Mouse (Mus musculus) embryonic facial prominence, embryonic 10.5 days (tissue): Measurements from ENCODE around the gene D8Ertd738e. TPM values are rescaled to one million over a fixed set of nuclear protein-coding genes. Genes with fewer than 3 reads are reported as not detected.

Source experiments
- DNase-seq: peaks from one replicate; pipeline ENCODE4 v3.0.0-alpha.2; 2017; ENCODE audit warnings: low spot score
- H3K27ac ChIP-seq: fragments of 300-500 bp; sonication (generic); replicated peaks from 2 replicates; pipeline ENCODE4 v1.5.1; 2016; ENCODE audit warnings: mild to moderate bottlenecking
- H3K27me3 ChIP-seq: fragments of 300-500 bp; sonication (generic); replicated peaks from 2 replicates; pipeline ENCODE4 v1.6.1; 2016; ENCODE audit warnings: low read depth, mild to moderate bottlenecking; ENCODE audit not compliant: poor library complexity, severe bottlenecking
- H3K36me3 ChIP-seq: fragments of 300-500 bp; sonication (generic); replicated peaks from 2 replicates; pipeline ENCODE4 v1.6.1; 2016; ENCODE audit warnings: mild to moderate bottlenecking, moderate library complexity
- H3K4me1 ChIP-seq: fragments of 300-500 bp; sonication (generic); 2 replicates; pipeline ENCODE4 v1.6.1; 2016
- H3K4me3 ChIP-seq: fragments of 300-500 bp; sonication (generic); 2 replicates; pipeline ENCODE4 v1.5.1; 2016; ENCODE audit warnings: mild to moderate bottlenecking, moderate library complexity
- H3K9me3 ChIP-seq: fragments of 300-500 bp; sonication (generic); 2 replicates; pipeline ENCODE4 v1.6.1; 2016; ENCODE audit warnings: mild to moderate bottlenecking
- WGBS: fragments of 180-500 bp; shearing (Covaris S2); methylation state at CpG from one replicate; pipeline ENCODE4 v1.1.7; 2016; 5-methylcytosine and 5-hydroxymethylcytosine counted together
- polyA plus RNA-seq: library from polyadenylated mRNA; unstranded; fragments of >200 nt; fragmentation: Nextera tagmentation; extraction: Ambion mirVana; gene quantifications from 2 replicates; pipeline ENCODE4 v1.2.1, GENCODE M21; 2016

Gene D8Ertd738e
- polyA plus RNA-seq, 1 experiment from 2014 or later = 427 TPM

- Histone ChIP-seq H3K9me3 (no peaks in the 10 kb centered on the region), H3K27ac (no peak overlapping the region), H3K4me3 (no peak overlapping the region), H3K36me3 (peaks cover 99% of the 10 kb centered on the region), H3K4me1 (no peaks in the 10 kb centered on the region), H3K27me3 (no peaks in the 10 kb centered on the region)
- DNase-seq = no peak
- WGBS = 81% methylated on average over 21 of the region's 21 CpGs
Observed at GRCm38 (mm10) chr8:84223322-84224029, 26.0 kb downstream of the D8Ertd738e start.

DNA sequence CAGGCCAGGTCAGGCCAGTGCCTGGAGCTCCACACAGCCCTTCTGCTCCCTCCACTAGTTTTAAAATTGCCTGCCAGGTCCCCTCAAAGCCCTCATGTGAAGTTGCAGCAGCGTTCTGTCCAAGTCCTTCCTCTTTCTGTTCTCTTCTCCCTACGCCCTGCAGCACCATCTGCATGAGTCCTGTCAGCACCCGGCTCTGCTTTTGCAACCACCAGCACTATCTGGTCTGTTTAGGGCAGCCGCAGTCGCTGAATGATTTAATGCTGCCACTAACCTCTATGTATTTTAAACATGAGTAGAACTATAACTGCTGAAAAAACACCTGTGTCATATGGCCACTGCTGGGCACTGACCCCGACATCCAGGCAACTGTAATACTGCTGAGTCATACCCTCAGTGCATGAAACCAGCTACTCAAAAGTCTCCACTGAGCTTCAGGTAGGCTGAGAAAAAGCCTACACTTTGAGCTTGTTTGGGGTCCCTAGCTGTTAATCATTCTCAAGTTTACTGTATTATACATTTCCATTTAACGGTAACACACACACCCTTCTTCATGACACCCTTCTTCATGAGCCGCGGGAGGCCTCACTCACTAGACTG is 26.9 kb downstream of the D8Ertd738e start:
- H3K4me1 ChIP-seq = no peaks in the 10 kb centered on the region
- WGBS = 93% methylated on average over 9 of the region's 9 CpGs

DNA sequence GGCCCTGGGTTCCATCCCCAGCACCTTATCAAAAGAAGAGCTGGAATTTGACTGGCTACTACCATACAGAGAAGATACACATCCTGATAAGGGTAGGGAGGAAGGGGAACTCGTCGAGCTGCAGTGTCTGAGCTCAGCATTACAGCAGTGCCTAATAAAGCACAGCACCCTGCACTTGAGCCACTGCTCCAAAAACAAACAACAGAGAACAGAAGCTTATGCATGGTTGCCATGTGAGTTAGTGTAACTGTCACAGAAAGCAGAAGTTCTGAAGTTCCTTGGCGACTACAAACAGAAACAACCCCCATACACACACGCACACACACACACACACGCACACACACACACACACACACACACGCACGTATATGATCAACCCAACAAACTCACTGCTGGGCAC is 29.4 kb downstream of the D8Ertd738e start:
- peaks cover 99% of the 10 kb centered on the region for H3K36me3 ChIP-seq
- no peak for DNase-seq

More for the DNA sequence above, 26.9 kb downstream of the D8Ertd738e start:
- peaks cover 99% of the 10 kb centered on the region for H3K36me3 ChIP-seq
- H3K9me3 ChIP-seq = no peaks in the 10 kb centered on the region
- no peak for DNase-seq
- no peak overlapping the region for H3K4me3 ChIP-seq
- H3K27ac ChIP-seq = no peak overlapping the region
- H3K27me3 ChIP-seq = no peaks in the 10 kb centered on the region

GRCm38 (mm10) chr8:84218143-84218542 is 31.4 kb downstream of the D8Ertd738e start:
- H3K4me3 ChIP-seq = no peak overlapping the region
- no peaks in the 10 kb centered on the region for H3K27me3 ChIP-seq
- no peaks in the 10 kb centered on the region for H3K4me1 ChIP-seq
- H3K36me3 ChIP-seq = peaks cover 99% of the 10 kb centered on the region
- no peaks in the 10 kb centered on the region for H3K9me3 ChIP-seq
- DNase-seq = no peak
- H3K27ac ChIP-seq = no peak overlapping the region
- WGBS = 94% methylated on average over 5 of the region's 5 CpGs

More for the DNA sequence above, 29.4 kb downstream of the D8Ertd738e start:
- no peak overlapping the region for H3K27ac ChIP-seq
- H3K27me3 ChIP-seq = no peaks in the 10 kb centered on the region
- 84% methylated on average over 7 of the region's 7 CpGs for WGBS
- no peaks in the 10 kb centered on the region for H3K4me1 ChIP-seq
- H3K9me3 ChIP-seq = no peaks in the 10 kb centered on the region
- H3K4me3 ChIP-seq = no peak overlapping the region

GRCm38 (mm10) chr8:84217206-84217605 is 32.3 kb downstream of the D8Ertd738e start:
- WGBS = 93% methylated on average over 11 of the region's 11 CpGs

DNA sequence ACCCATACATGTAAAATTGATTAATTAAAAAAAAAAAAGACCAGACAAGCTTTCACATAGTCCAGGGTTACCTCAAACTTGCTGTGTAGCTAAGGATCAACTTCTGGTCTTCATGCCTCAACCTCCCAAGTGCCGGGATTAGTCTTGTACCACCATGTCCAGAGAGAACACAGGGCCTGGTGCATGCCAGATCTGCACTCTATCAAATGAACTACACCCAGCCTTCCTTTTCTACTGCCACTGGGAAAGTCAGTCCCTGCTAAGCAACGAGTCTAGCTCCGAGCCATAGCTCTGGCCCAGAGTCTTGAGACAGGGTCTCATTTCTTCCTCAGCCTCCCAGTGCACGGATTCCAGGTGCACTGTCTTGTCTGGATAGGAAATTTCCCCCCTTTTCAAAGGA is 36.2 kb downstream of the D8Ertd738e start:
- no peak for DNase-seq
- Histone ChIP-seq H3K4me1 (peaks cover 18% of the 10 kb centered on the region), H3K27ac (no peak overlapping the region), H3K4me3 (no peak overlapping the region), H3K36me3 (peaks cover 99% of the 10 kb centered on the region), H3K9me3 (no peaks in the 10 kb centered on the region), H3K27me3 (no peaks in the 10 kb centered on the region)
- 91% methylated on average over 4 of the region's 4 CpGs for WGBS

More at GRCm38 (mm10) chr8:84217206-84217605, 32.3 kb downstream of the D8Ertd738e start:
- H3K4me1 ChIP-seq = no peaks in the 10 kb centered on the region
- H3K4me3 ChIP-seq = no peak overlapping the region
- H3K27me3 ChIP-seq = no peaks in the 10 kb centered on the region
- H3K27ac ChIP-seq = no peak overlapping the region
- no peaks in the 10 kb centered on the region for H3K9me3 ChIP-seq
- DNase-seq = no peak
- peaks cover 99% of the 10 kb centered on the region for H3K36me3 ChIP-seq

GRCm38 (mm10) chr8:84211881-84212563 is 37.5 kb downstream of the D8Ertd738e start:
- Histone ChIP-seq H3K36me3 (peaks cover 89% of the 10 kb centered on the region), H3K27ac (no peak overlapping the region), H3K4me3 (no peak overlapping the region), H3K9me3 (no peaks in the 10 kb centered on the region), H3K4me1 (peaks cover 26% of the 10 kb centered on the region), H3K27me3 (no peaks in the 10 kb centered on the region)
- 94% methylated on average over 31 of the region's 31 CpGs for WGBS
- no peak for DNase-seq

GRCm38 (mm10) chr8:84211202-84211601 is 38.3 kb downstream of the D8Ertd738e start:
- no peak overlapping the region for H3K27ac ChIP-seq
- no peaks in the 10 kb centered on the region for H3K9me3 ChIP-seq
- peaks cover 87% of the 10 kb centered on the region for H3K36me3 ChIP-seq
- H3K4me1 ChIP-seq = peaks cover 26% of the 10 kb centered on the region
- H3K27me3 ChIP-seq = no peaks in the 10 kb centered on the region
- H3K4me3 ChIP-seq = no peak overlapping the region
- 94% methylated on average over 3 of the region's 3 CpGs for WGBS
- no peak for DNase-seq

GRCm38 (mm10) chr8:84210167-84210791 is 39.2 kb downstream of the D8Ertd738e start:
- H3K36me3 ChIP-seq = peaks cover 84% of the 10 kb centered on the region
- peaks cover 26% of the 10 kb centered on the region for H3K4me1 ChIP-seq
- DNase-seq = peak; percentile 84
- H3K4me3 ChIP-seq = 0 out of 2 replicates have a peak overlapping the region, but pooled peaks have one; percentile 8
- 62% methylated on average over 34 of the region's 34 CpGs for WGBS
- no peaks in the 10 kb centered on the region for H3K9me3 ChIP-seq
- H3K27me3 ChIP-seq = no peaks in the 10 kb centered on the region
- H3K27ac ChIP-seq = no peak overlapping the region

DNA sequence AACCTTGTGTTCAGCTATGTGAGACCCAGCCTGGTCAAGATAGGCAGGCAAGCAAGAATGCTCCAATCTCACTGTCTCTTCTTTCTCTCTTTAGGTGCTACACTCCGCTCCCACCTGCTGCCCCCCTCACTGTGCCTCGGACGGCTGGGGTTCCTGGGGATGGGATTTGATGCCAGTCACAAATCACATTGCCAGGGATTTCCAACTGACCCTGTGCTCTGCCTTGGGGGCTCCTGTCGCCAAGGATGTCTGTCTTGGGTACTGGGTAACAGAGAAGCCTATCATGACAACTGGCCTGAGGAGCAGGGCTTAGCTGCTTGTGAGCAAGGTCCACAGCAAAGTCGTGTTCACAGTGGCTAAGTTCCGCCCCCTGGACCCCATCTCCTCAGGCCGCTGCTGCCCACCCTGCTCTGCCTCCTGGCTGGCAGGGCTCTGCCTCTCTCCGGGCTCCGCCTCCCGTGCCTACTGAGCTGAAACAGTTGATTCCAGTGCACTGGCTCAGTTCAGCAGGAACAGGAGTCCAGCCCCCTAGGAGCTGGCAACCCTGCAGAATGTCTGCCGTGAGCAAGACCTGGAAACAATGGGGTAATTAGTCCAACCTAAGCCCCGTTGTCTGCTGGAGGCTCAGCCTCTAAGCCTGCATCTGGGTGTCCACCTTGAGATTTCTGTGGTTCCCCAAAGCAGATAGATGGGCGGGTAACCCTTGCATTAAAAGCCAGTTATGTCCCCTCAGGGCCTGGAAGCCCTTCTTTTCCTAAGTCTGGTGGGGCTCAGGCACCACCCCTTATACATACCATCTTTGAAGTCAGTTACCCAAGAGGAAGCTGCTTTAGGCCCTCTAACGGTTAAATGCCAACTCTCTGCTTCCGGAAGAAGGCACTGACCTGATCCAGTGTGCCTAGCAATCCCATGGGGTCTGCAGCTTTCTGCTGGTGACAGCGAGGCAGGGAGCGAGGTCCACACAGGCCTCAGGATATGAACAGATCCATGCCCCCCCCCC is 40.8 kb downstream of the D8Ertd738e start:
- H3K27ac ChIP-seq = peak overlapping the region; percentile 45
- DNase-seq = no peak
- peaks cover 33% of the 10 kb centered on the region for H3K4me1 ChIP-seq
- no peaks in the 10 kb centered on the region for H3K9me3 ChIP-seq
- peak overlapping the region; percentile 16; the same call in 1 of the 2 replicates for H3K4me3 ChIP-seq
- peaks cover 68% of the 10 kb centered on the region for H3K36me3 ChIP-seq
- H3K27me3 ChIP-seq = no peaks in the 10 kb centered on the region
- WGBS = 49% methylated on average over 17 of the region's 17 CpGs

- Histone ChIP-seq H3K9me3 (no peaks in the 10 kb centered on the region), H3K27me3 (peaks cover under 1% of the 10 kb centered on the region; the same call in 1 of the 2 replicates), H3K36me3 (peaks cover 60% of the 10 kb centered on the region), H3K4me1 (peaks cover 42% of the 10 kb centered on the region), H3K4me3 (0 out of 2 replicates have a peak overlapping the region, but pooled peaks have one; percentile 5), H3K27ac (peak overlapping the region; percentile 45)
- peak; percentile 43 for DNase-seq
- WGBS = 64% methylated on average over 7 of the region's 7 CpGs
Observed at GRCm38 (mm10) chr8:84207811-84208210, 41.7 kb downstream of the D8Ertd738e start.
